Mouse (Mus musculus) thymus, adult 2 months (tissue): ENCODE measurements at regions not wholly inside any gene's neighbourhood (a gene's known extent, or its start where the extent isn't known, plus 50 kb on each side); places are given as distances from the start of the nearest gene placed in this dataset.

Experiments
- CTCF ChIP-seq: fragments of 200-500 bp; IDR thresholded peaks from 2 replicates; pipeline ENCODE4 v1.5.1; 2012; ENCODE audit warnings: mild to moderate bottlenecking, control low read depth, low read length, moderate library complexity, borderline replicate concordance; ENCODE audit not compliant: control insufficient read depth, poor library complexity, insufficient read depth; ENCODE audit errors: extremely low read depth
- POLR2A ChIP-seq: fragments of 200-500 bp; IDR thresholded peaks from 2 replicates; pipeline ENCODE4 v1.6.1; 2012; ENCODE audit warnings: mild to moderate bottlenecking, low read length, control low read depth, moderate library complexity; ENCODE audit not compliant: control insufficient read depth, poor library complexity, insufficient read depth; ENCODE audit errors: extremely low read depth

DNA sequence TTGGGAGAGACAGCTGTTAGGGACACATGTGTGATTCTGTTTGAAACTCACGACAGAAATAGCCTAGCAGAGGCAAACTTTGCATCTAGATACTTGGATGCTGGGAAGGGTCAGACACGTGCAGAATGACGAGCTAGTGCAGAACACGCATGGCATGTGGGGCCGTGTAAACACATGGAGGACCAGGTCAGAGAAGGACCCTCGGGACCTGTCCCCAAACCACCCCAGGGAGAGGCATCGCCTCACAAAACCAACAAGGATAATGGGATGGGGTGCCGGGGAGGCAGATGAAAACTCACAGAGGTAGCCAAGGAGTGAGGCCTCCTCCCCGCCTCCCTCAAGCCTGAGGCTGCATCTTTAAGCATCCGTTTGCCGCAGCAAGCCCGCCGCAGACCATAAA, 159.6 kb downstream of the Utp6 start:
- TF ChIP-seq CTCF, result no peak
- no peak for TF ChIP-seq POLR2A
